Mouse (Mus musculus): ENCODE measurements around the gene Irs1. TPM values are rescaled to one million over a fixed set of nuclear protein-coding genes. Genes with fewer than 3 reads are reported as not detected.

Irs1 gene
- total RNA-seq, 2 experiments from 2014 or later: 29.1 to 43.5 TPM

DNA sequence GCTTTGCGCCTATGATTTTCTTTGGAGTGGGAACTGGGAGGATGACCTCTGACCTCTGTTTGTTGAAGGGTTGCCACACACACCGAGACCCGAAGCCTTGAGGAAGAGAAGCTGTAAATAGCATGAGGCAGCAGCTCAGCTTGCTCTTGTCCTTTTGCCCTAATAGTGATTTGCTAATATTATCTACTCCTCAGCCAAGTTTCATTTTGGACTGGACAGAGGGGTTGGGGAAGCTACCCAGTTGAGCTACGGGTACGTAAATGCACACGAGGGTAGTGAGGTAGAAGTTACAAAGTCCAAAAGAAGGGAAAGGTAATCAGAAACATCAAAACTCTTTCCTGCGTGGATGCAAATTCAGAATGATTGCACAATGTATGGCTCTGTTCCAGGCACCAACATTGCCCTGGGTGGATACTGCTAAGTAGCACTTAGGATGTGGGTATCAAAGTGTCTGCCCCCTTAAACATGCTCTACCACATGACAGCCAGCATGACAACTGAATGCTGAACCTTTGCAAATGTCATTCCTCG is 107.2 kb downstream of the Irs1 start:
- peak; percentile 12 to 48 for DNase-seq

Other genes starting within 250 kb of the Irs1 start
- not detected for gene Gm9747, start 58.3 kb downstream of the Irs1 start, total RNA-seq (2021)
- 10 to 100 TPM in 1 of 2 experiments, 1 to 10 TPM in 1; 9.0 to 11.9 TPM for gene Rhbdd1, start 25.0 kb upstream of the Irs1 start, total RNA-seq (2021)

Data from heart, adult 18-20 months (tissue).